Mouse (Mus musculus) left cerebral cortex, adult 11 months (tissue): ENCODE measurements at regions not wholly inside any gene's neighbourhood (a gene's known extent, or its start where the extent isn't known, plus 50 kb on each side); places are given as distances from the start of the nearest gene placed in this dataset.

Experiments used
- DNase-seq: peaks from one replicate; pipeline ENCODE4 v3.0.0; 2022; ENCODE audit warnings: low spot score

GRCm38 (mm10) chr9:8273253-8273652 lies 139.2 kb upstream of the Cep126 start:
- DNase-seq: no peak

- DNase-seq: no peak
Observed at GRCm38 (mm10) chr9:8249542-8249941, 115.4 kb upstream of the Cep126 start.

- no peak for DNase-seq
Observed at GRCm38 (mm10) chr9:8228078-8228477, 94.0 kb upstream of the Cep126 start.

GRCm38 (mm10) chr9:8226415-8226814 lies 92.3 kb upstream of the Cep126 start:
- DNase-seq: no peak

GRCm38 (mm10) chr9:8208855-8209254 lies 74.8 kb upstream of the Cep126 start:
- peak; percentile 35 for DNase-seq

- DNase-seq: no peak
Observed at GRCm38 (mm10) chr9:8185433-8185832, 51.3 kb upstream of the Cep126 start.
